Mouse (Mus musculus): Measurements from ENCODE around the gene Olfr1467.

Olfr1467 gene

DNA sequence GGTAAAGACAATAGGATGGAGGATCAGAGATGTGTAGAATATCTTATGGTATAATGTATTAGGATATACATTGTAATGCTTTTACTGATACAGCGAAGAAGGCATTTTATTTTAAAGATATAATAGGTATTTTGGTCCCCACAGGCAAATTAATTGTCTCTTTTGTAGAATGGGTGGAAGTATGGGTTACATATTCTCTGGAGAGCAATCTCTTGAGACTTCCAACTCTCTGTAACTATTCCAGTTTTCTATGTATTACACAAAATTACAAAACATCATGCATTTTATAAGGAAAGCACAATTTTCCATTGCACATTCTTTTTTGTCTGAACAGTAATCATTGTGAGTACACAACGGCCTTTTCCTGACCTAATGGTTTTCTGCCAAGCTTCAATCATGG is at the start of gene Olfr1467:
TSS of gene Olfr1467 (plus strand) at position 301 of the 400 bp plus-strand sequence.
- no peak for DNase-seq (ENCODE audit: extremely low read depth, insufficient read length, low spot score)

GRCm38 (mm10) chr19:13315441-13315840 is 46.6 kb upstream of the Olfr1467 start, which contains the start of gene Olfr1465:
Gene Olfr1465 (minus strand): TSS chr19:13315541.
- DNase-seq (ENCODE audit: extremely low read depth, insufficient read length, low spot score) = no peak

- DNase-seq (ENCODE audit: extremely low read depth, insufficient read length, low spot score) = no peak
Observed at GRCm38 (mm10) chr19:13338562-13338961, 23.5 kb upstream of the Olfr1467 start, which contains the start of gene Olfr1466. Gene Olfr1466 (plus strand): TSS chr19:13338862.

GRCm38 (mm10) chr19:13407549-13407948 is 45.5 kb downstream of the Olfr1467 start, which contains the start of gene Olfr1469:
Gene Olfr1469 (plus strand): TSS chr19:13407849.
- DNase-seq (ENCODE audit: extremely low read depth, insufficient read length, low spot score) = no peak
